Comparison of ENCODE assay signal across 17 mouse cellular contexts in the genomic region with DNA sequence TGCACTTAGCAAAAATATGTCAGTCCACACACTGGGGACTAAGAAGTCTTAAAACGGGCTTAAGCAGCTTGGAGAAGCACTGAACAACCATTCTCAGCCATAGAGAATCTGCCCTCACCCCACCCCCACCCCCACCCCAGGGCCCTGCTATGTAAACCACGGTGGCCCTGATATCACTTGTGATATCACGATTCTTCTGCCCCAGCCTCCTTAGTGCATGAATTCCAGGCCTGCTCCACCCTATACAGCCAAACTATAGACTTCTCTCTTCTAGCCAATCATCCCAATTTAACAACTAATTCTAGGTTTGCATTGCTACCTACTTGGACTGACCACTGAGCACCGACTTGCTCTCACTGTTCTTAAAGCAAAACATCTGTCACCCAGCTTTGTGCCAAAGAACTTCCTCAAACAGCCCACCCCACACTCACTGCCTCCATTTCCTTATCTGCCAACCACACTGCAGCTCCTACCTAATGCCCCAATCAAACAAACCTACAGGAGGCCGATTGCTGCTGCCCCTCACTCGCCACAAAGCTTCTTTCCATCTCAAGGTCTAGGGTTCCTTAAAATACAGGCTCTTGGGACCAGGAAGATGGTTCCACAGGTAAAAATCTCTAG.
DNase-seq lines count a peak whose midpoint lies in the region; ATAC-seq and TF ChIP-seq lines count a peak whose summit lies in the region.
"Had no signal": no experiment of that assay in that cellular context is flagged by ENCODE, and none has a peak within 500 bp of the region (broad histone marks: within the 10 kb centered on the region; RNA-seq: fewer than 3 reads in every experiment).

No protein-coding gene starts in this region.

- peaks cover 13% of the 10 kb centered on the region; the same call in 1 of the 2 replicates for H3K36me3 ChIP-seq in kidney, embryonic 14.5 days (ENCODE audit: control insufficient read depth, insufficient read depth, low read length)
- H3K36me3 ChIP-seq: G1E had no signal

- no peak overlapping the region for H3K4me2 ChIP-seq in kidney, embryonic 14.5 days (replicated peaks; ENCODE audit: low read depth, low read length)
- H3K4me2 ChIP-seq: heart, embryonic 15.5 days; limb, embryonic 12.5 days; lung, embryonic 14.5 days had no signal

- no peaks in the 10 kb centered on the region for H3K4me1 ChIP-seq in kidney, embryonic 14.5 days (ENCODE audit: control insufficient read depth, insufficient read depth, low read length)

- no peak for DNase-seq in layer of hippocampus, adult 2 months (ENCODE audit: low spot score in 2 of 2)
- no peak for DNase-seq in layer of hippocampus, adult 11-12 months (ENCODE audit: low spot score)
- DNase-seq in MEL-GATA-1-ER (ENCODE audit: extremely low read depth, low read depth), result peak; percentile 41
- DNase-seq: adrenal gland, adult 8-10 months; cerebellum, adult 2 months; kidney, adult 8-10 months; right cerebral cortex, adult 18-20 months; spleen, adult 18-20 months had no signal

- H3K27me3 ChIP-seq in kidney, embryonic 14.5 days (ENCODE audit: control insufficient read depth, insufficient read depth, low read length), result no peaks in the 10 kb centered on the region
- H3K27me3 ChIP-seq: heart, embryonic 15.5 days; limb, embryonic 12.5 days had no signal

- no peaks in the 10 kb centered on the region for H3K9me3 ChIP-seq in kidney, embryonic 14.5 days (ENCODE audit: control insufficient read depth, low read length)
- H3K9me3 ChIP-seq: G1E; heart, embryonic 15.5 days; limb, embryonic 12.5 days had no signal

- 81% methylated on average over 6 of the region's 6 CpGs for WGBS in kidney, embryonic 14.5 days

- H3K27ac ChIP-seq in layer of hippocampus, adult 2 months, result peak overlapping the region; percentile 40
- H3K27ac ChIP-seq in kidney, embryonic 14.5 days (ENCODE audit: low read depth, low read length), result no peak overlapping the region
- H3K27ac ChIP-seq: limb, embryonic 12.5 days had no signal

- TF ChIP-seq CTCF in layer of hippocampus, adult 2 months (conservative IDR thresholded peaks at IDR 0.05), result no peak

- no peak overlapping the region for H3K4me3 ChIP-seq in layer of hippocampus, adult 2 months
- no peak overlapping the region for H3K4me3 ChIP-seq in kidney, embryonic 14.5 days (ENCODE audit: low read length)
- H3K4me3 ChIP-seq: heart, embryonic 15.5 days; limb, embryonic 12.5 days had no signal

- H3K9ac ChIP-seq in kidney, embryonic 14.5 days (ENCODE audit: low read depth, low read length), result no peak overlapping the region
- H3K9ac ChIP-seq: heart, embryonic 15.5 days; limb, embryonic 12.5 days; lung, embryonic 14.5 days had no signal

- ATAC-seq in granulocyte monocyte progenitor cell, adult 5-6 weeks (replicated peaks; ENCODE audit: poor library complexity, severe bottlenecking), result peak; percentile 82
- ATAC-seq in megakaryocyte-erythroid progenitor cell, adult 5-6 weeks (replicated peaks; ENCODE audit: low FRiP score, low TSS enrichment, poor library complexity, severe bottlenecking), result peak; percentile 60
- no peak for ATAC-seq in frontal cortex, adult (ENCODE audit: low TSS enrichment)
- ATAC-seq in kidney, embryonic 14.5 days (ENCODE audit: low FRiP score, low TSS enrichment), result no peak
- ATAC-seq: hindbrain, embryonic 16.5 days had no signal

Comparison
In these comparisons a context has a peak if more than half of its experiments do, and no peak if none do; other contexts are left out.
1. ATAC-seq: peak in granulocyte monocyte progenitor cell, adult 5-6 weeks (single experiment) and megakaryocyte-erythroid progenitor cell, adult 5-6 weeks (single experiment); none in frontal cortex, adult (single experiment) and kidney, embryonic 14.5 days (single experiment).